Mouse (Mus musculus): ENCODE data around the gene Il1f6.
A peak's percentile ranks its signal among the peaks of the same experiment; 100 is the strongest.
"Not testable (repeated sequence)": the region's sequence is repeated elsewhere in the genome, so short reads cannot be mapped to it uniquely, and the experiment has no call there.

The Il1f6 gene

DNA sequence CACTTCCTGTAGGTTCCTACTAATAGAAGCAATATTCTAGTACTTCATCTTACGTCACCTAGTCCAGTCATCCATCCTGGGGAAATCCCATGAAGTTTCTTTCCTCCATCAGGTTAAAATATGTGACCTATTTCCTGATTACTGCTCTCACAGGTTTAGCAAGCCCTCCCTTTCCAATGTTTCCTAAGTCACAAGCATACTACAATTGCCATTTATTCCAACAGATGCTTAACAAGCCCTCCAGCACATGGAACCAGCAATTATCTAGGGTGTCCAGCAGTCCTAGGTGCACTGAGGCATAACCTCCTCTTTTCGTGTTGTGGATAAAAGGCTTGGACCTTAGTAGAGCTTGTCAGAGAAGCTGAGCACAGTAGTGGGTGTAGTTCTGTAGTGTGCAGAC lies at the start of gene Il1f6:
Gene Il1f6 (plus strand): TSS at position 301 of the 400 bp plus-strand sequence.
- no peak for DNase-seq (ENCODE audit: low read depth, low spot score)

DNA sequence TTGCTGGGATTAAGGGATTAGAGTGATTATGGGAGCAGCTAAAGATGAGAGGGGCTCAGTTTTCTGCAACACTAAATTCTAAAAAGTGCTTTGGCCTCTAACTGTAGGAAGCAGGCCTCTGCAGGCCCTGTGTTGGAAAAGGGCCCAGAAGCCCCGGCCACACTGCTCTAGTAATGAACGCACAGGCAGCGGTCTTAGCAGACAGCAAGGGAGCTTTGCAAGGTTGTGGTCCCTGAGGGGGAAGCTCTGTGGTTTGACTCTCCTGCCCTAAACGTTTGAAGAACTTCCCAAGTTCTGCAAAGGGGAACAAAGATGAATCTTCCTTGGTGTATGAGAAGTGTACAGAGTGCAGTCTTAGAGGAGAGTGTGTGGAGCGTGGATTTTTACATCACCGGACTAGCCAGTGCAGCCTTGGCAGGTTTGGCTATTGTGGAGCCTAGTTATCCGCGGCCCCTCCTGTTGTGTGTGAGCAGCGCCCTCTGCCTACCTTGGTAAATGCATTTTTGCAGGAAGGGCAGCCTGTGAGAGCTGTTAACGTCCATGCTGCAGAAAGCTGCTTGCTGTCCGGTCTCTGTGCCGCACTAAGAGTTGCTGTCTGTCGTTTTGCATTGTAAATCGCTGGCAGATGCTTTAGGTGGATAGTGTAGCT lies 33.4 kb upstream of the Il1f6 start:
- DNase-seq (ENCODE audit: low read depth, low spot score) = peak; percentile 9

DNA sequence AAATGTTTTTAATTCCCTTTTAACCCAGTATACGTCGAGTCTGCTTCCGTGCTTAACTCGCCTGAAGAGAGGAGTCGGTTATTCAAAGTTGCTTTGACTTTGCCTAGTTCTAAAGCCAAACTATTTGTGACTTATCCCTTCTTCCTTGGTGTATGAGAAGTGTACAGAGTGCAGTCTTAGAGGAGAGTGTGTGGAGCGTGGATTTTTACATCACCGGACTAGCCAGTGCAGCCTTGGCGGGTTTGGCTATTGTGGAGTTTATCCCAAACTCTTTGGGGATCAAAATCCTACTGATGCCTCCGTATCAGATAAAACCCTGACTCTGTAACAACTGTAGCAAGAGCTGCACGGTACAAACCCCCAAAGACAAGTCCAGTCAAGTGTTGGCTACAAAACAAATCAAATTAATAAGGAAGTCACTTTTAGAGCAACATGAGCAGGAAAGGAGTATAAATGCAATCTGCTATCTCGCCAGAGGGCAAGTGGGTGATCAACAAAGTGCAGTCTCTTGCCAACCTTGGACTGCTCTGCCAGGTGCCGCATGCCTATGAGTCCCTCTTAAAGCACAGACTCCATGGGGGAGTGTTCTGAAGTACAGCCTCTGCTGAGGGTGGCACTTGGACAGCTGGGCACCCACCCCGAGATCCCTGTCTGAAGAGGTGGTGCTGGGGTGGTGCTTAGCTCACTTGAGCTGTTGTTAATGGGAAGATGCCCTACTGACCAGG lies 32.6 kb upstream of the Il1f6 start:
- DNase-seq (ENCODE audit: low read depth, low spot score) = not testable (repeated sequence)

DNA sequence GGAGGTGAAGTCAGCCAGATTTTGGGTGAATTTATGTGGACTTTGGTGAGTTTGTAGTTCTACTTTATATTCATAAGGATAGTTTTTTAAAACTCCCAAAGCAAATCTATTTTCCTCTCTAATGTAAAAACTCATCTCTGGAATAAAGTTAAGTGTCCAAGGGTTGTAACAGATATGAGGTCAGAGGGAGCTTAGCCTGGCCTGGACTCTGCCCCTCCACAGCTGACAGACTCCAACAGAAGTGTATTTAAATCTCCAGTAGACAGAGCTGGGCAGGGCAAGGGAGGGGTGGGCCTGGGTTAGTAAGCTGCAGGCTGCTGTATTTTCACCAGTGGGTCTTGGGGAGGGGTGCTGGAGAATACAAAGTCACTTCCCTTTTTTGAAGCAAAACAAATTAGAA lies 31.1 kb upstream of the Il1f6 start:
- not testable (repeated sequence) for DNase-seq (ENCODE audit: low read depth, low spot score)

DNA sequence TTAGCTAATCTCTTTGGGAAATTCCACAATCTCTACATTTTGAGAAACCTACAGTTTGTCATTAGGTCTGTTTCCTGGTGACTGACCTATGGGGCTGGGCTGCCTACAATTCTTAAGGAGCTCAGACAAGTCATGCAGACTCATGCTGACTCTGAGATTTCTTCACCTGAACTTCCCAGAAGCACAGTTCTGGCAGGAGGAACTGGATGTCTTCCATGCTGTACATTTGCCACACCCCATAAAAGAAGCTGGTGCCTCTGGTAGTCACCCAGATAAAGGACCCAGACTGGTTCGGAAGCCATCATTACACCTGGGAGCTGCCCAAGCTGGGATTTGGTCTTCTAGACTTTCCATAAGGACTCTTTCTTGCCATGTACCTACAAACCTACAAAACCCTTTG lies 29.0 kb upstream of the Il1f6 start, which contains the start of gene Il1f9:
Gene Il1f9 (plus strand): TSS at position 301 of the 400 bp plus-strand sequence.
- DNase-seq (ENCODE audit: low read depth, low spot score) = no peak

DNA sequence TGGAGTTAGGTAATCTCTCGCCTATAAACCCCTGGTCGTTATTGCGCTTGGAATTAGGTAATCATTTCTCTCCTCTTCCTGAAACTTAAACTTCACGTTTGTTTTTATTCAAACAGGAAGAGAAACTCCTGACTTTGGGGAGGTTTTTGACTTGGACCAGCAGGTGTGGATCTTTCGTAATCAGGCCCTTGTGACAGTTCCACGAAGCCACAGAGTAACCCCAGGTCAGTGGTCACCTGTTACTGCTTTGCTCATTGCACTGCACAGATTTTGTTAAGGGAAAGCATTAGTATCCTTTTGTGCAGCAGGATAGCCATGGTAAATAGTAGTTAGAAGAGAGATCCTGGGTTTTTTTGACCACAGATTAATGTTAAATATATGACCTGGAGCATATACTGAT lies 27.6 kb upstream of the Il1f6 start:
- DNase-seq (ENCODE audit: low read depth, low spot score) = no peak

DNA sequence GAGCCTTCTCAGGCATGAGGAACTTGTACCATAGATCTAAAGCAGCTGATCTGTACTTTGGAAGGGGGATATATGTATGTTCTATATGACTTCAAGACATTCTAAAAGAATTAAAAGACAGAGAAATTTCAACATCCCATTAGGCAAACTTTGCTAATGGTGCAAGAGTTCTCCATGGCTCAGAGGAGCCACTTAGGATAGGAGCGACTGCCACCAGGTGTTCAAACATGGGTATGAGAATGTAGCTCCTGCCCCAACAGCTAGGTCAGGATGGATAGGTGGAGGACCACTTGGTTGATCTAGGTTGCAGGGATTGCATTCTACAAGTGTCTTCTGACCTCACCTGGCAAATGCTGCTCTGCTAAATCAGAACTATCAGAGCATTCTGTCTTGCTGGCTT lies 27.0 kb upstream of the Il1f6 start:
- no peak for DNase-seq (ENCODE audit: low read depth, low spot score)

DNA sequence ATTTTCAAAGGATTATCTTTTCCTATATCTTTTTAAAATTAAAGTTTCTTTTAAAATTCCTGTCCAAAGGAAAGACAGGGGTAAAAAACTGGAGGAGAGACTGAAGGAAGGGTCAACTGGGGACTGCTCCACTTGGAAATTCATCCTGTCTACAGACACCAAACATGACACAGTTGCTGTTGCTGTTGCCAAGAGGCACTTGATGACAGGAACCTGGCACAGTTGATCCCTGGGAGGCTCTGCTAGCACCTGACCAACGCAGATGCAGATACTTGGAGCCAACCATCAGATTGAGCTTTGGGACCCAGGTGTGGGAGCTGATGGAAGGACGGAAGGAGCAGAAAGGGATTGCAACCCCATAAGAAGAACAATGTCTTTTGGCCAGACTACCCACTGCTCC lies 12.0 kb downstream of the Il1f6 start:
- DNase-seq (ENCODE audit: low read depth, low spot score) = no peak

DNA sequence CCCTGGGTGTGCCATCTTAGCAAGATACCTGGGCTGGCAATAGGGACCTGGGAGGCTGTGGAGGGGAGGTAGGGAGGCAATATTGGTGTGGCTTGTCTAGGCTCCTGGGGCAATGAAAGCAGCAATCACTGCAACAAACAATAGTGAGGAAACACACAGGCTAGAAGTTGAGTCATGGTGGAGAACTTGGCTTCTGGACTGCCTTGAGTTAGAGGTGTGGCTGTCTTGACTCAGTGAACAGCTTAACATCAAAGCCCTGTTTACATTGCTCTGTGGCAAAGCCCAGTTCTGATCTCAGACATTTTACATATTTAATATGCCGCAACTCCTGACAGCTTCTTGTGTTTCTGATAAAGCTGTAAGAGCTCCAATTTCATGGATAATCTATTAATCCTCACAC lies 52.3 kb downstream of the Il1f6 start:
- DNase-seq (ENCODE audit: low read depth, low spot score) = no peak

DNA sequence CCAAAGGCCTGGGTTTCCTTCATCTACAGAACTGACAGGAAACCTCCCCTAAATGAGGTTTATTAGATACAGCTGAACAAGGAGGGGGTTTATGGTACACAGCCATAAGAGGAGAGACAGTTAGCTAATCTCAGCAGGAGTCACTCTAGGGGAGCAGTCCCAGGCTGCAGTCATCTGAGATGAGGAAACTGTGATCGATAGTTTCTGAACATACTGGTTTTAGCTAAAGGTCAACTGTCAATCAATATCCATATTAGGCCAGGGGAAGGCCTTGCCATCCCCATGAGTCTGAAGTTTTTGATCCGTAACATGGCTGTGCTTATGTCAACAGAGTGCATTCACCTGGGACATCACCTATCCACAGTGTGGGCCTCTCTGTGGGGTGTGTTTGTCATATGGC lies 58.4 kb downstream of the Il1f6 start:
- DNase-seq (ENCODE audit: low read depth, low spot score) = no peak

DNA sequence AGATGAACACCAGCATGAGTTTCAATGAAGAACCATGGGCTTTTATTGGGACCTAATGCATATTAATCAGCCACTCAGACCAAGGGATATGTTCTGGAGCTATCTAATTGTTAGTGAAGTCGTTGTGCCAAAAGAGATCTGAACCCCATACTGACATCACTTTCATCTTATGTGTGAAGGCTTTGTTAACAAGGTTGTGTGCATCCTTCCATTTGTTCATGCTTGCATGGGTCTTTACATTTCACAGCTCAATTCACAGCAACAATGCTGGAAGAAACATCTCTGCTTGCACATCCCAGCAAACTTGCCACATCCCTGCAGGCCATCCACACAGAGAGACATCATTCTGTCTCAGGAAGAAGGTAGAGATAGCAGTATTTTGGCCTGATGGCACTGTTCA lies 59.9 kb downstream of the Il1f6 start:
- no peak for DNase-seq (ENCODE audit: low read depth, low spot score)
